In the genomic region with DNA sequence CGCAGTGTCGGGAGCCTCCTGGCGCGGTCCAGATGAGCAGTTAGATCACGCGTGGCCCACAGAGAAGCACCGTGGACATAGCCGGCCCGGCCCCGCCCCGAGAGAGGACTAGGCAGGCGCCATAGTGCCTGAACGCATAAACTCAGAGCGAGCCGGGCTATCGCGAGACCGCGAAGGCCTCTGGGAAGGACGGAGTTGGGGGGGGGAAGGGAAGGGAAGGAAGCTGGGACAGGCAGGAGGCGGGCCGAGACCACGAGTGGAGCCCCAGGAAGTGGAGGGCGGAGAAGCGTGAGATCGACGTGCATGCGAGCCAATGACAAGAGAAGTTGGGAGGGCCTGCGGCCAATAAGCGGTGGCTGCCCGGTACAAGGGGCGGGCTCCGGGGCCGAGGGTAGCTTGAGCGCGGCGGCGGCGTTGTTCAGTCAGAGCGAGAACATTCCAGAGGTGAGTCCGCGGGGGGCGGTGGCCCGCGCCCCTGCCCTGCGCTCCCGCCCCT, we compare ENCODE assay signal across 8 mouse cellular contexts. TPM values are rescaled to one million over a fixed set of nuclear protein-coding genes. Genes with fewer than 3 reads are reported as not detected.
DNase-seq lines count a peak whose midpoint lies in the region; ATAC-seq lines count a peak whose summit lies in the region.

A gene (plus strand): TSS at position 221 of the 496 bp plus-strand sequence.

- peak; percentile 99 to 100 for DNase-seq in adrenal gland, adult (ENCODE audit: inconsistent age in 2 of 2, low spot score in 1 of 2)
- peak; percentile 100 for DNase-seq in embryo, embryonic 10.5 days (ENCODE audit: low spot score)
- DNase-seq in gastrocnemius, postnatal 14 days: peak; percentile 99
- peak; percentile 99 for DNase-seq in left cerebral cortex, postnatal 10 days (ENCODE audit: extremely low spot score in 1 of 2, low spot score in 2 of 2)
- peak; percentile 99 for DNase-seq in right cerebral cortex, postnatal 25 days
- DNase-seq in urinary bladder, postnatal 4 days (ENCODE audit: low spot score in 2 of 2): peak; percentile 99

- ATAC-seq in inflammation-experienced regulatory T-cells, adult 6 months: peak; percentile 95
- peak; percentile 96 for ATAC-seq in megakaryocyte-erythroid progenitor cell, adult 5-6 weeks (replicated peaks; ENCODE audit: low FRiP score, low TSS enrichment, poor library complexity, severe bottlenecking)

- intact Hi-C loops in gastrocnemius, postnatal 14 days (cut with DNase I; ENCODE audit: low total_unique reads): no loop called here
- intact Hi-C loops in left cerebral cortex, postnatal 10 days (cut with DNase I): loop anchor here (5.0 kb wide), 1 partner anchor 34 kb away; a partner anchor contains a TSS

RNA-seq across cellular contexts. Expression of the gene that starts here (rescaled TPM):
- total RNA-seq in gastrocnemius, postnatal 14 days (2021): 100 to 1,000 TPM; 111 to 128 TPM
- polyA plus RNA-seq in inflammation-experienced regulatory T-cells, adult 6 months (2017; shearing (Covaris generic)): 100 to 1,000 TPM in 2 of 3 experiments, 10 to 100 TPM in 1; 80.7 to 196 (median 189) TPM
- total RNA-seq in left cerebral cortex, postnatal 10 days (2021): 100 to 1,000 TPM; 265 to 276 TPM
- 212 and 247 TPM in 2 replicates for total RNA-seq in megakaryocyte-erythroid progenitor cell, adult 5-6 weeks (2014; fragmentation: Nextera tagmentation)
- total RNA-seq in megakaryocyte-erythroid progenitor cell, adult 5-6 weeks (2017): 262 and 337 TPM in 2 replicates

Comparison
In these comparisons a context has a peak if more than half of its experiments do, and no peak if none do; other contexts are left out.
1. Peak in every context shown above with its lines: DNase-seq and ATAC-seq.